Mouse (Mus musculus) C2C12 (cell line): Measurements from ENCODE around the gene Chst8.

Experiments
- CTCF ChIP-seq: IDR thresholded peaks from one replicate; pipeline ENCODE4 v1.5.1; 2011; ENCODE audit not compliant: control insufficient read depth, insufficient read depth, insufficient read length
- FOSL1 ChIP-seq: IDR thresholded peaks from one replicate; pipeline ENCODE4 v1.8.0; 2011; ENCODE audit warnings: mild to moderate bottlenecking, low read length; ENCODE audit not compliant: poor library complexity, insufficient read depth, severe bottlenecking
- MAX ChIP-seq: IDR thresholded peaks from one replicate; pipeline ENCODE4 v1.6.1; 2011; ENCODE audit warnings: mild to moderate bottlenecking, control low read depth
- MYOG ChIP-seq: IDR thresholded peaks from one replicate; pipeline ENCODE4 v1.6.1; 2011; ENCODE audit not compliant: control insufficient read depth, insufficient read length; ENCODE audit errors: extremely low read depth
- USF1 ChIP-seq: IDR thresholded peaks from one replicate; pipeline ENCODE4 v1.6.1; 2011; ENCODE audit warnings: low read depth, mild to moderate bottlenecking, control low read depth, moderate library complexity

- TF ChIP-seq CTCF (no peak), USF1 (no peak), FOSL1 (no peak), MYOG (no peak), MAX (no peak)
Measured at GRCm38 (mm10) chr7:34722551-34723230, 89.8 kb downstream of the Chst8 start.
